Mouse (Mus musculus) MEL (cell line): ENCODE results near the gene Srgap2.

Experiments
- CTCF ChIP-seq, 3 experiments: IDR thresholded peaks in 2 of 3; conservative IDR thresholded peaks in 1 of 3; 2 replicates each; pipeline ENCODE4 v1.5.1; 2011 to 2012; ENCODE audit warnings: low read length in 3 of 3, low read depth in 2 of 3, mild to moderate bottlenecking in 2 of 3, improper control_type of control experiment in 1 of 3, inconsistent platforms in 1 of 3, mixed read lengths in 1 of 3, moderate library complexity in 1 of 3; ENCODE audit not compliant: control insufficient read depth in 1 of 3, insufficient read depth in 1 of 3, poor library complexity in 1 of 3, severe bottlenecking in 1 of 3
- ELF1 ChIP-seq: IDR thresholded peaks from 2 replicates; pipeline ENCODE4 v1.6.1; 2014; ENCODE audit warnings: low read depth, mild to moderate bottlenecking, inconsistent platforms, low read length, improper control_type of control experiment, moderate library complexity
- EP300 ChIP-seq, 2 experiments: IDR thresholded peaks; 2 replicates each; pipeline ENCODE4 v1.6.1; 2011; ENCODE audit warnings: improper control_type of control experiment in 2 of 2, low read length in 2 of 2, low read depth in 1 of 2, mild to moderate bottlenecking in 1 of 2
- HCFC1 ChIP-seq: IDR thresholded peaks from 2 replicates; pipeline ENCODE4 v1.6.1; 2012; ENCODE audit warnings: low read depth, mild to moderate bottlenecking, inconsistent platforms, low read length, improper control_type of control experiment, moderate library complexity
- MAFK ChIP-seq: IDR thresholded peaks from 2 replicates; pipeline ENCODE4 v1.6.1; 2011; ENCODE audit warnings: low read depth, mild to moderate bottlenecking, low read length, improper control_type of control experiment, borderline replicate concordance
- MXI1 ChIP-seq: IDR thresholded peaks from 2 replicates; pipeline ENCODE4 v1.6.1; 2011; ENCODE audit warnings: mild to moderate bottlenecking, low read depth, low read length, improper control_type of control experiment
- MYB ChIP-seq: IDR thresholded peaks from 2 replicates; pipeline ENCODE4 v1.6.1; 2011; ENCODE audit warnings: mild to moderate bottlenecking, low read depth, low read length, improper control_type of control experiment
- POLR2A ChIP-seq, 2 experiments: IDR thresholded peaks; 2 replicates each; pipeline ENCODE4 v1.6.1; 2011 to 2012; ENCODE audit warnings: low read length in 2 of 2, mild to moderate bottlenecking in 2 of 2, control low read depth in 1 of 2, improper control_type of control experiment in 1 of 2, low read depth in 1 of 2, moderate library complexity in 1 of 2; ENCODE audit not compliant: control insufficient read depth in 1 of 2, insufficient read depth in 1 of 2, poor library complexity in 1 of 2
- RCOR1 ChIP-seq: IDR thresholded peaks from 2 replicates; pipeline ENCODE4 v1.6.1; 2012; ENCODE audit warnings: low read depth, mild to moderate bottlenecking, inconsistent platforms, low read length, improper control_type of control experiment
- SMC3 ChIP-seq: IDR thresholded peaks from 2 replicates; pipeline ENCODE4 v1.6.1; 2011; ENCODE audit warnings: low read depth, low read length, improper control_type of control experiment
- UBTF ChIP-seq: IDR thresholded peaks from 2 replicates; pipeline ENCODE4 v1.6.1; 2012; ENCODE audit warnings: low read depth, mild to moderate bottlenecking, inconsistent platforms, low read length, improper control_type of control experiment, moderate library complexity, borderline replicate concordance; ENCODE audit not compliant: insufficient read depth

- no peak for TF ChIP-seq EP300 (IDR thresholded peaks at IDR 0.05; ENCODE audit: low read depth in 1 of 2, low read length in 2 of 2)
- peak; percentile 91 to 94 for TF ChIP-seq POLR2A (IDR thresholded peaks at IDR 0.05; ENCODE audit: control insufficient read depth in 1 of 2, insufficient read depth in 1 of 2, low read depth in 1 of 2, low read length in 2 of 2, poor library complexity in 1 of 2)
- TF ChIP-seq MAFK = no peak
- TF ChIP-seq CTCF (IDR thresholded peaks at IDR 0.05 in 2 of 3, conservative IDR thresholded peaks at IDR 0.05 in 1 of 3; ENCODE audit: control insufficient read depth in 1 of 3, insufficient read depth in 1 of 3, low read depth in 2 of 3, low read length in 3 of 3, poor library complexity in 1 of 3, severe bottlenecking in 1 of 3) = no peak
- peak; percentile 99 for TF ChIP-seq MXI1
- no peak for TF ChIP-seq RCOR1
- TF ChIP-seq UBTF = no peak
- 0 out of 2 replicates have a peak, but pooled peaks have one; percentile 4 for TF ChIP-seq MYB
- no peak for TF ChIP-seq SMC3
- TF ChIP-seq ELF1 = peak; percentile 83
- peak; percentile 69 for TF ChIP-seq HCFC1
Measured at GRCm38 (mm10) chr1:131527281-131528080, at the start of gene Srgap2, which contains the start of gene Fam72a.
